Mouse (Mus musculus) CH12F3 (cell line): ENCODE measurements around the gene Pbld2.
"Not testable (repeated sequence)": the region's sequence is repeated elsewhere in the genome, so short reads cannot be mapped to it uniquely, and the experiment has no call there.

Experiments
- in situ Hi-C: fragments of 300-500 bp; cut with MboI; formaldehyde crosslinking; loops from 2 replicates; pipeline ENCODE4 v1.14.3; 2020; ENCODE audit warnings: low sequenced_read_pairs

Pbld2 gene

DNA sequence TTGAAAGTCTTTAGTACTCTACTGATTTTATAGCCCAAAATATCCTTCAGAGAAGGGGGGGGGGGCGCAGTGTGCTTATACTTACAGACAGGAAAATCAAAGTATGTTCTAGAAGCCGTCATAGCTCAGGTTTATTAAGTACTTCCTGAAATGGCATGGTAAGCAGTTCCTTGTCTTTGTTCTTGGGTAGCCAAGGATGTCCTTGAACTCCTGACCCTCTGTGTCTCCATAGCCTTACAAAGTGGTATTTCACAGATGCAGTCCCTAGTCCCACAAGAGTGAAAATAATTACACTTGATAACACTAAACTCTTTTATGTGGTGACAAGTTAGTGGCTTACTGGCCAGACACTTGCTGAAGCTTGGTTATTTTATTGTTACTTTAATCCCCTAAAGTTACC lies 901 bp downstream of the Pbld2 start:
- in situ Hi-C loops: no loop called here

DNA sequence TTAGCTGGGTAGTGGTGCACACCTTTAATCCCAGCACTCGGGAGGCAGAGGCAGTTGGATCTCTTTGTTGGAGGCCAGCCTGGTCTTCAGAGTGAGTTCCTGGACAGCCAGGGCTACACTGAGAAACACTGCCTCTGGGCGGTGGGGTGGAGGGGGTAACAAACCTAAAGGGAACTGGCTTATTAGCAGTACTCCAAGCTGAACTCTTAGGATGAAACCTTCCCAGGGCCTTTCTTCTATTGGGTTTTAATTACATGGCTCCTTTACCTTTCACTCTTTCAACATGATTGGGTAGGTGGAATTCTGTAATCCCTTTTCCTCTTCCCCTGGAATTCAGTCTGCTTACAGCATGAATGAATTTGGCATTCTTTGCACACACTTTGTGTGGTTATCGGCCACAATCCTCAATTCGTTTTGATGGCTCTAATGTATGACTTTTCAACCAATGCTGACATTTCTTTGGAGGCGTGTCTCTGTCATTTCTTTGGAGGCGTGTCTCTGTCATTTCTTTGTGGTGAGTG lies 1.4 kb downstream of the Pbld2 start:
- in situ Hi-C loops: no loop called here

DNA sequence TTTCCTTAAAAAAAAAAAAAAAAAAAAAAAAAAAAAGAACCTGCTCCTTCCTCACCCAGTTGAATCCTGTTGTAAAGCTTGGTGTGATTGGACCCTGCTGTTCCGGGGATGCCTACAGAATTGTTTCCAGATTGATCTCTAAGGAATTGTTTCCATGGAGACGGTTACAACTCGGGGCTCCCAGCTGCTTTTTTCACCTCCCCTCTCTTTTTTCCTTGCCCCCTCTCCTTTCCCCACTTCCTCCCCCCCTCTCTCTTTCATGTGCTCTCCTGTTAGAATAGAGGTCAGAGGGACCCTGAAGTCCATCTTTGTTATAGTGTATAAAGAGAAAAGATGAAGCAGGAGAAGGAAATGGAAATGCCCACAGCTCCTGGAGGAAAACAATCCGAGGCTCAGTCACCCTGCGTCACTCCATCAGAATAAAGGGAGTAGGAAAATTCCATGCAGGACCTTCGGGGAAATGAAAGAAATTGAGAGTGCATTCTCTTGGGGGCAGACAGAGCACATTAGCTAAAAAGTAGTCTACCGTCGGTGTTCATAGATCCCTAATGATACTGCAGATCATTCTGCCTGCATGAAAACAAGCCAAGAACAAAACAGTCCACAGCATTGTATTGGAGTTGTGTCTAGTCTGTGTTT lies 2.2 kb downstream of the Pbld2 start:
- in situ Hi-C loops: no loop called here

- in situ Hi-C loops: no loop called here
Measured at GRCm38 (mm10) chr10:63026795-63027160, 2.7 kb downstream of the Pbld2 start.

- in situ Hi-C loops: no loop called here
Measured at GRCm38 (mm10) chr10:63027376-63028161, 3.5 kb downstream of the Pbld2 start.

DNA sequence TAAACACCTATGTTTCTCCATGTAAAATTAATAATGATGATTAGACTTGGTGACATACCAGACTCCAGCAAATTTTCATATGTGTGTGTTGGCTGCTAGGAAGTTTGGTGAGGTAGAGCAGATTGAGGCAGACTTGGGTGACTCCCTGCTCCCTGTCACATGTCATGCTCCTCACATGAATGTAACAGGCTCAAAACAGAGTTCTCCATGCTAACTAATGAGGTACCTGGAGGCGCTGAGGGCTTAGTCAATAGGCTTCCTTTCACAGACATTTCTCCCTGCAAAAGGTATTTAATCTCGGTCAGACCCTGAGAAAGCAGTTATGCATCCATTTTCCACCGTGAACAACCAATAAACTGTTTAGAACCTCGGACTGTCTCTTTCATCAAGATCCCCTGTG lies 4.3 kb downstream of the Pbld2 start:
- in situ Hi-C loops: no loop called here

- in situ Hi-C loops: no loop called here
Measured at GRCm38 (mm10) chr10:63032267-63032666, 8.2 kb downstream of the Pbld2 start.

GRCm38 (mm10) chr10:63032956-63033355 lies 8.8 kb downstream of the Pbld2 start:
- in situ Hi-C loops: no loop called here

- in situ Hi-C loops: no loop called here
Measured at GRCm38 (mm10) chr10:63038571-63039320, 14.6 kb downstream of the Pbld2 start.

GRCm38 (mm10) chr10:63039867-63040628 lies 15.9 kb downstream of the Pbld2 start:
- in situ Hi-C loops: no loop called here

- in situ Hi-C loops: no loop called here
Measured at GRCm38 (mm10) chr10:63043154-63043553, 19.0 kb downstream of the Pbld2 start.

- in situ Hi-C loops: no loop called here
Measured at GRCm38 (mm10) chr10:63047751-63048150, 23.6 kb downstream of the Pbld2 start.

- in situ Hi-C loops: no loop called here
Measured at GRCm38 (mm10) chr10:63049106-63049505, 25.0 kb downstream of the Pbld2 start.

- in situ Hi-C loops: no loop called here
Measured at GRCm38 (mm10) chr10:63051267-63051666, 27.2 kb downstream of the Pbld2 start.

DNA sequence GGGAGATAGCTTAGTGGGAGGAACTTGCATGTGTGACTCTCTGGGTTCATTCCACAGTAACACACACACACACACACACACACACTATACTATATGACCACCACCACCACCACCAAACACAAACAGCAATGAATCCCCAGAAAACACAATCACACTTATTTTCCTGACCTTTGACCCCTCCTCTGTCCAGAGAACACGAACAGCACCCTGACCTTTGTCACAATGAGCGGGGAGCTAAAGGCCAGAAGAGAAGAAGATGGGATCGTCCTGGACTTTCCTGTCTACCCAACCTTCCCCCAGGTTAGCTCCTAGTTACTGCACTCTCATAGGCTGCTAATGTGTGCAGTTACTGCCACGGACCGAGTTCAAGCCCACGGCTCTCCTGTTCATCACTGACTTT lies 27.9 kb downstream of the Pbld2 start:
- in situ Hi-C loops: no loop called here

- in situ Hi-C loops: no loop called here
Measured at GRCm38 (mm10) chr10:63053007-63053406, 28.9 kb downstream of the Pbld2 start.

DNA sequence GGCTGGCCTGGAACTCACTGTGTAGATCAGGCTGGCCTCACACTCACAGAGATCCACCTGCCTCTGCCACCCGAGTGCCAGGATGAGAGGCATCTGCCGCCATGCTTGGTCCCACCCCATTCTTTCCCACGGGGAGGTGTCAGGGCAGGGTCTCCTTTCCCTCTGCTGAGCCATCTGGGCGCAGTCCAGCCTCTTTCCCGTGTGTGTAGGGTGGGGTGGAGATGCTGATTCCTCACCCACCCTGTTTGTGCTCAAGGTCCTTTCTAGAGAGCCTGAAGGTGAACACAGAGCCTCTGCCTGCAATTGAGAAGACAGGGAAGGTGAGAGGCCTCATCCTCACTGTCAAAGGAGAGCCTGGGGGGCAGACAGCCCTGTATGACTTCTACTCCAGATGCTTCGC lies 30.0 kb downstream of the Pbld2 start:
- in situ Hi-C loops: not testable (repeated sequence)

- in situ Hi-C loops: no loop called here
Measured at GRCm38 (mm10) chr10:63054586-63054985, 30.5 kb downstream of the Pbld2 start.

DNA sequence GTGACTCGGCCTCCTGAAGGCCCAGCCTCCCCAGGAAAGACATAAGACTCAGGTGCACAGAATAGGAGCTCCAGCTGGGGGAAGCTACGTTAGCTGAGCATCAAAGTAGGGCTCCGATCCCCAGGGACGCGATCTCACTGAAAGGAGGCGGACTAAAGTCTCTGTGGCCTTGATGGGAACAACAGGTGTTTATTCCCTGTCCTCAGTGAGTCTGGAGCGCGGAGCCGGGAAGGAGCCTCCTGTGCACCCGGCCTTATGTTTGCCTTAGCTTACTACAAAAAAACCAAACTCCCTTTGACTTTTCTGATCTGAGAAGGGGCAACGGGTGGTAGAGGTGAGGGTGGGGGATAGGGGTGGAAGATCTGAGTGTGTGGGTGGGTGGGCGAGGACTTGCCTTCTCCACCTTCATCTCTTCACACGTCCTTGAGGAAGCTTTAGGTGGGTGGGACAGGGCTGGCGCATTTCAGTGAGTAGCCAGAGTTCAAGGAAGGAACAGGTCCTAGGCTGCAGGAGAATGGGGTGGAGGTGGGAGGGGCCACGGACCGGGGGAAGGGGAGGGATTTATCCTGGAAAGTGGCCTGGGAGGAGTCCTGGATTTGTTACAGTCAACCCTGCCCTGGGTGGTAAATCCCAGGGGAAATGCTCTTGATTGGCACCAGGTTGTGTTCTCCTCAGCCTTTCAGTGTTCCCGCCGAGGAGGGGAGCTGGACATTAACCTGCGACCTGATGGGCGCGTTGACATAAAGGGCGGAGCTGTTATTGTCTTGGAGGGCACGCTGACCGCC lies 33.0 kb downstream of the Pbld2 start:
- in situ Hi-C loops: no loop called here

- in situ Hi-C loops: no loop called here
Measured at GRCm38 (mm10) chr10:63059862-63060261, 35.7 kb downstream of the Pbld2 start, which contains the start of gene Pbld1. Pbld1 (plus strand) TSS chr10:63060162.
